Mouse (Mus musculus) liver, embryonic 16.5 days (tissue): Measurements from ENCODE around the gene Icmt. TPM values are rescaled to one million over a fixed set of nuclear protein-coding genes. Genes with fewer than 3 reads are reported as not detected.

ENCODE experiments used
- ATAC-seq: fragments of 200-750 bp; cut with Nextera tagmentation; 2 replicates; pipeline ENCODE4 v1.8.0; 2017; ENCODE audit warnings: low read depth, mild to moderate bottlenecking, moderate number of reproducible peaks, moderate library complexity
- H3K27ac ChIP-seq: fragments of 300-500 bp; sonication (generic); 2 replicates; pipeline ENCODE4 v1.5.1; 2014; ENCODE audit warnings: mild to moderate bottlenecking, low read length
- H3K27me3 ChIP-seq: fragments of 300-500 bp; sonication (generic); 2 replicates; pipeline ENCODE4 v1.6.1; 2014; ENCODE audit warnings: low read depth, low read length, mixed read lengths; ENCODE audit not compliant: control insufficient read depth, insufficient read depth
- H3K36me3 ChIP-seq: fragments of 300-500 bp; sonication (generic); 2 replicates; pipeline ENCODE4 v1.6.1; 2014; ENCODE audit warnings: mild to moderate bottlenecking; ENCODE audit not compliant: control insufficient read depth, insufficient read depth
- H3K4me1 ChIP-seq: fragments of 300-500 bp; sonication (generic); 2 replicates; pipeline ENCODE4 v1.6.1; 2014; ENCODE audit warnings: low read depth, low read length, mixed read lengths; ENCODE audit not compliant: control insufficient read depth
- H3K4me2 ChIP-seq: fragments of 300-500 bp; sonication (generic); 2 replicates; pipeline ENCODE4 v1.6.1; 2014; ENCODE audit warnings: low read depth, low read length, mixed read lengths
- H3K4me3 ChIP-seq: fragments of 300-500 bp; sonication (generic); 2 replicates; pipeline ENCODE4 v1.5.1; 2014; ENCODE audit warnings: low read depth, mild to moderate bottlenecking, low read length
- H3K9ac ChIP-seq: fragments of 300-500 bp; sonication (generic); 2 replicates; pipeline ENCODE4 v1.6.1; 2014; ENCODE audit warnings: low read depth, low read length
- H3K9me3 ChIP-seq: fragments of 300-500 bp; sonication (generic); replicated peaks from 2 replicates; pipeline ENCODE4 v1.6.1; 2016; ENCODE audit warnings: low read length; ENCODE audit not compliant: control insufficient read depth
- WGBS: fragments of 180-500 bp; shearing (Covaris S2); extraction: QIAGEN DNeasy Blood & Tissue Kit; methylation state at CpG from one replicate; pipeline ENCODE4 v1.1.7; 2014; ENCODE audit not compliant: insufficient replicate concordance; 5-methylcytosine and 5-hydroxymethylcytosine counted together
- polyA plus RNA-seq: library from polyadenylated mRNA; unstranded; fragments of >200 nt; fragmentation: Nextera tagmentation; extraction: Ambion mirVana; gene quantifications from 2 replicates; pipeline ENCODE4 v1.2.1, GENCODE M21; 2015

Icmt gene
- polyA plus RNA-seq, 1 experiment from 2014 or later: 5.9 TPM

DNA sequence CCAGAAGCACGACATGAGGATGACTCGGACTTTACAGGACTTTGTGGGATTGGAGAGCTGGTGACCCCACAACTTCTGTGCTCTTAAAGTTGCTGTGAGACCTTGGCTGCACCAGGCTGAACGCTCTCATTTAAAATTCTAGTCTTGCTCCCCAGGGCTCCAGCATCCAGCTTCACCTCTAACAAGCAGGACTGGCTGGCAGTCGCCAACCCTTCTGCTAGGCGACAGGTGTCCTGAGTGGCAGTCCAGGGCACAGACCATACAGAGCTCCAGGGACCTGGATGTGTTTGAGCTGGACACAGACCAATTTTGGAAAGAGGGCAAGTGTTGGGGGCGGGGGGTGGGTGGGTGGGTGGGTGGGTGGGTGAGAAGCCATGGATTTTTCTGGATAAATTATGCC, 40.7 kb downstream of the Icmt start:
- Histone ChIP-seq H3K4me3 (no peak overlapping the region), H3K27me3 (peaks cover 44% of the 10 kb centered on the region), H3K4me1 (peaks cover 4% of the 10 kb centered on the region), H3K27ac (no peak overlapping the region), H3K9ac (no peak overlapping the region), H3K9me3 (no peaks in the 10 kb centered on the region), H3K4me2 (no peak overlapping the region), H3K36me3 (peaks cover 15% of the 10 kb centered on the region)
- WGBS: 29% methylated on average over 6 of the region's 6 CpGs
- ATAC-seq: no peak

GRCm38 (mm10) chr4:152338419-152339292, 41.6 kb downstream of the Icmt start, which contains the start of gene Chd5:
TSS of gene Chd5 (plus strand) at chr4:152338651.
- Histone ChIP-seq H3K36me3 (peaks cover 7% of the 10 kb centered on the region), H3K27ac (no peak within 1 kb of the TSS), H3K9me3 (no peaks in the 10 kb centered on the region), H3K27me3 (peaks cover 50% of the 10 kb centered on the region), H3K4me3 (peak within 1 kb of the TSS; percentile 33), H3K9ac (no peak within 1 kb of the TSS), H3K4me1 (peaks cover 4% of the 10 kb centered on the region), H3K4me2 (peak within 1 kb of the TSS; percentile 41)
- whole genome bisulfite sequencing: 3% methylated on average over 93 of the region's 120 CpGs
- no peak for ATAC-seq

DNA sequence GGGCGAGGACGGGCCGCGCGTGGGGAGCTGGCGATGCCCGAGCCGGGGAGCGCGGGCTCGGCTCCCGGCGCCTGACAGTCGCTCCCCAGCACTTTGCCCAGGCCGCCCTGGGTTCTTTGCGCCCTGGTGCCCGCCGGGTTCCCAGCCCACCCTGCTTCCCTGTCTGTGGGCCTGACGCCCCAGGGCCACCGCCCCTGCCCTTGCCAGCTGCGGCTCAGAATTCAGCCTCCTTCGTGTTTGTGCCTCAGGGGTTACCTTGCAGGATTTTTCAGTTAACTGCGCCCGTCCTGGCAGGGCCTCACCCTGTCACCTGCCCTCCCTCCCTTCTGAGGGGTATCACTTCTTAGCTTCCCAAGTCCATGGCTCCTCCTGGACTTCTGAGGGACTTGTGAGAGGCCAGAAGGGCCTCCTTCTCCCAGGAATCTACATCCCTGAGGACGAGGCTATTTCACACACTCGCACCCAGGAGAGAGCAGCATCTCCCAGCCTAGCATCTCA, 42.3 kb downstream of the Icmt start:
- Histone ChIP-seq H3K9ac (no peak overlapping the region), H3K4me3 (peak overlapping the region; percentile 33), H3K27ac (no peak overlapping the region), H3K4me1 (peaks cover 4% of the 10 kb centered on the region), H3K4me2 (peak overlapping the region; percentile 41), H3K27me3 (peaks cover 51% of the 10 kb centered on the region), H3K9me3 (no peaks in the 10 kb centered on the region), H3K36me3 (no peaks in the 10 kb centered on the region; the same call in 1 of the 2 replicates)
- 4% methylated on average over 26 of the region's 26 CpGs for WGBS
- ATAC-seq: no peak

- H3K9ac ChIP-seq: no peak overlapping the region
- peaks cover 11% of the 10 kb centered on the region for H3K4me1 ChIP-seq
- WGBS: 34% methylated on average over 15 of the region's 15 CpGs
- H3K9me3 ChIP-seq: no peaks in the 10 kb centered on the region
- no peaks in the 10 kb centered on the region for H3K36me3 ChIP-seq
- no peak for ATAC-seq
- H3K4me3 ChIP-seq: no peak overlapping the region
- no peak overlapping the region for H3K4me2 ChIP-seq
- no peak overlapping the region for H3K27ac ChIP-seq
- peaks cover 51% of the 10 kb centered on the region for H3K27me3 ChIP-seq
Observed at GRCm38 (mm10) chr4:152340584-152341284, 43.7 kb downstream of the Icmt start.

- H3K27me3 ChIP-seq: peaks cover 30% of the 10 kb centered on the region
- 9% methylated on average over 5 of the region's 5 CpGs for WGBS
Observed at GRCm38 (mm10) chr4:152343296-152343695, 46.3 kb downstream of the Icmt start.

GRCm38 (mm10) chr4:152344651-152345050, 47.6 kb downstream of the Icmt start:
- ATAC-seq: no peak
- H3K4me2 ChIP-seq: no peak overlapping the region
- 12% methylated on average over 7 of the region's 7 CpGs for WGBS

More at GRCm38 (mm10) chr4:152343296-152343695, 46.3 kb downstream of the Icmt start:
- Histone ChIP-seq H3K36me3 (no peaks in the 10 kb centered on the region), H3K9me3 (no peaks in the 10 kb centered on the region), H3K4me1 (peaks cover 11% of the 10 kb centered on the region), H3K4me3 (no peak overlapping the region), H3K4me2 (no peak overlapping the region), H3K27ac (no peak overlapping the region), H3K9ac (no peak overlapping the region)
- ATAC-seq: no peak

DNA sequence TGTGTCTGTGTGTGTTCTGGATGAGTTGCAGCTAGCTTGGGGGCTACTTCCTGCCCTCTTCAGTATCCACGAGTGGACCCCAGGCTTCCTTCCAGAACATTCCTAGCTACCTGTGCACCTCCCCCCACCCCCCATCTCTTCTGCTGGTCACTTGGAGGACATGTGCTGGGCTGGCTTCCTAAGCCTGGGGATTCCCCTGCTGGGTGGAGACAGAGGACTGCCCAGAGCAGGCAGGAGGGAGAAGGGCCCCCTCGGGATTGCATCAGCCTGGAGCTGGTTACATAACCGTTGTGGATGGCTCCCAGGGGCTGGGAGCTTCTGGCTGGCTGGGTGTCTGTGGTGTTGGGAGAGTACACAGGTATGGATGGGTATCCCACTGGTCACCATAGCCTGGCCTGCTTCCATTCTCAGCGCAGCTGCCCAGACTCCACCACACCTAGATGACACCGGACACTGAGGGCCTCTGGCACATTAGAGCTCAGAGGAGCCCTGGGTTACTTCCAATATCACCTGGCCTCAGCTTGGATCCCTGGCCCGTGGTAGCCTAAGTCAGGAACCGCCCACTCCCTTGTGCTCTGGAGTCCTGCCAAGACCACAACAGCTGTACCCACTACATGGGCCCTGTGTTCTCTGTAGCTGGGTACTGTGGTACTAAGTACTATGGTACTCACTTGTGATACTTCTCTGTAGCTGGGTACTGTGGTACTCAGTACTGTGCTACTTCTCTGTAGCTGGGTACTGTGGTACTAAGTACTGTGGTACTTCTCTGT, 48.3 kb downstream of the Icmt start:
- ATAC-seq: peak; percentile 87
- H3K36me3 ChIP-seq: no peaks in the 10 kb centered on the region
- peaks cover 7% of the 10 kb centered on the region for H3K4me1 ChIP-seq
- no peak overlapping the region for H3K4me2 ChIP-seq
- H3K27me3 ChIP-seq: peaks cover 18% of the 10 kb centered on the region
- WGBS: 33% methylated on average over 7 of the region's 7 CpGs
- no peaks in the 10 kb centered on the region for H3K9me3 ChIP-seq
- no peak overlapping the region for H3K27ac ChIP-seq
- no peak overlapping the region for H3K4me3 ChIP-seq
- H3K9ac ChIP-seq: no peak overlapping the region

More at GRCm38 (mm10) chr4:152344651-152345050, 47.6 kb downstream of the Icmt start:
- Histone ChIP-seq H3K27me3 (peaks cover 21% of the 10 kb centered on the region), H3K4me1 (peaks cover 7% of the 10 kb centered on the region), H3K27ac (no peak overlapping the region), H3K36me3 (no peaks in the 10 kb centered on the region), H3K9ac (no peak overlapping the region), H3K9me3 (no peaks in the 10 kb centered on the region), H3K4me3 (no peak overlapping the region)

- Histone ChIP-seq H3K27me3 (peaks cover 21% of the 10 kb centered on the region), H3K9ac (no peak overlapping the region), H3K4me1 (peaks cover 4% of the 10 kb centered on the region), H3K9me3 (no peaks in the 10 kb centered on the region), H3K27ac (no peak overlapping the region), H3K4me2 (no peak overlapping the region), H3K4me3 (no peak overlapping the region), H3K36me3 (no peaks in the 10 kb centered on the region)
- 7% methylated on average over 17 of the region's 17 CpGs for WGBS
- no peak for ATAC-seq
Observed at GRCm38 (mm10) chr4:152349837-152350381, 52.9 kb downstream of the Icmt start.
